16 mouse cellular contexts compared by ENCODE assay signal in genomic region chr1:36567818-36568603, GRCm38 (mm10). TPM values are rescaled to one million over a fixed set of nuclear protein-coding genes. Genes with fewer than 3 reads are reported as not detected.
DNase-seq lines count a peak whose midpoint lies in the region; ATAC-seq and TF ChIP-seq lines count a peak whose summit lies in the region.
"Had no signal": no experiment of that assay in that cellular context is flagged by ENCODE, and none has a peak within 500 bp of the region (broad histone marks: within the 10 kb centered on the region; RNA-seq: fewer than 3 reads in every experiment).

No protein-coding gene starts in this region.

- TF ChIP-seq CTCF in heart, adult 2 months (IDR thresholded peaks at IDR 0.05), result no peak

- intact Hi-C loops in heart, adult 2 months (cut with DNase I), result no loop called here
- intact Hi-C loops in heart, postnatal 10 days (cut with DNase I), result no loop called here

- no peak for ATAC-seq in limb, embryonic 14.5 days (ENCODE audit: low FRiP score, low read depth)
- ATAC-seq in hindbrain, embryonic 11.5 days (ENCODE audit: low FRiP score), result no peak
- ATAC-seq: inflammation-experienced regulatory T-cells, adult 6 months; liver, postnatal 0 days; midbrain, embryonic 16.5 days had no signal

- H3K9me3 ChIP-seq in limb, embryonic 14.5 days (ENCODE audit: control insufficient read depth, low read length), result no peaks in the 10 kb centered on the region
- H3K9me3 ChIP-seq in hindbrain, embryonic 11.5 days (ENCODE audit: control insufficient read depth, low read length), result no peaks in the 10 kb centered on the region
- H3K9me3 ChIP-seq: neural tube, embryonic 15.5 days had no signal

- peak overlapping the region; percentile 85 for H3K27ac ChIP-seq in heart, adult 2 months
- peak overlapping the region; percentile 90 for H3K27ac ChIP-seq in brown adipose tissue, adult 24 weeks (replicated peaks; ENCODE audit: low read depth, low read length)
- H3K27ac ChIP-seq in limb, embryonic 14.5 days (replicated peaks; ENCODE audit: low read depth, low read length), result no peak overlapping the region
- H3K27ac ChIP-seq in hindbrain, embryonic 11.5 days (ENCODE audit: low read depth, low read length), result no peak overlapping the region
- H3K27ac ChIP-seq: neural tube, embryonic 15.5 days had no signal

- TF ChIP-seq POLR2A in heart, adult 2 months (IDR thresholded peaks at IDR 0.05; ENCODE audit: insufficient read depth, low read depth, low read length), result no peak
- TF ChIP-seq POLR2A in limb, embryonic 14.5 days (IDR thresholded peaks at IDR 0.05; ENCODE audit: borderline replicate concordance, extremely low read depth, insufficient read depth, insufficient read length), result no peak

- no peak overlapping the region for H3K4me3 ChIP-seq in heart, adult 2 months
- no peak overlapping the region for H3K4me3 ChIP-seq in brown adipose tissue, adult 24 weeks (ENCODE audit: insufficient read depth, low read depth, low read length)
- H3K4me3 ChIP-seq in limb, embryonic 14.5 days (replicated peaks; ENCODE audit: low read length), result no peak overlapping the region
- H3K4me3 ChIP-seq in hindbrain, embryonic 11.5 days (ENCODE audit: low read depth, low read length), result no peak overlapping the region
- H3K4me3 ChIP-seq: neural tube, embryonic 15.5 days had no signal

- peaks cover 51% of the 10 kb centered on the region for H3K4me1 ChIP-seq in heart, adult 2 months (ENCODE audit: control insufficient read depth, insufficient read depth, low read length)
- peaks cover 61% of the 10 kb centered on the region for H3K4me1 ChIP-seq in brown adipose tissue, adult 24 weeks (ENCODE audit: control insufficient read depth, insufficient read depth, insufficient read length, low read length)
- H3K4me1 ChIP-seq in limb, embryonic 14.5 days (ENCODE audit: control insufficient read depth, insufficient read depth, low read length), result peaks cover 18% of the 10 kb centered on the region
- H3K4me1 ChIP-seq in hindbrain, embryonic 11.5 days (replicated peaks; ENCODE audit: control insufficient read depth, insufficient read depth, low read length), result 0 out of 2 replicates have a peak, but pooled peaks cover 4% of the 10 kb centered on the region

- peak in 1 of 2 experiments; percentile 37 for DNase-seq in heart, adult 2 months
- DNase-seq in heart, postnatal 10 days, result no peak
- DNase-seq in kidney, postnatal 10 days, result peak; percentile 54
- DNase-seq in kidney, postnatal 25 days, result no peak
- DNase-seq in limb, embryonic 14.5 days (ENCODE audit: low spot score), result no peak
- DNase-seq in left cerebral cortex, adult 9 months (ENCODE audit: low spot score in 2 of 2), result no peak
- DNase-seq in hindbrain, embryonic 11.5 days (ENCODE audit: low spot score), result no peak
- DNase-seq: gastrocnemius, postnatal 25 days; liver, postnatal 0 days; right cerebral cortex, postnatal 14 days had no signal

- no peaks in the 10 kb centered on the region for H3K27me3 ChIP-seq in heart, adult 2 months (ENCODE audit: control insufficient read depth, insufficient read depth, low read length)
- no peaks in the 10 kb centered on the region for H3K27me3 ChIP-seq in limb, embryonic 14.5 days (ENCODE audit: control insufficient read depth, insufficient read depth, low read length)
- no peaks in the 10 kb centered on the region for H3K27me3 ChIP-seq in hindbrain, embryonic 11.5 days (ENCODE audit: control insufficient read depth, insufficient read depth, low read length)
- H3K27me3 ChIP-seq: neural tube, embryonic 15.5 days had no signal

- H3K79me2 ChIP-seq in heart, adult 2 months (replicated peaks; ENCODE audit: control insufficient read depth, insufficient read depth, low read length), result no peaks in the 10 kb centered on the region

- TF ChIP-seq EP300 in heart, adult 2 months (IDR thresholded peaks at IDR 0.05; ENCODE audit: insufficient read depth, low read depth, low read length), result no peak

- no peak overlapping the region for H3K9ac ChIP-seq in heart, adult 2 months (ENCODE audit: low read depth, low read length)
- H3K9ac ChIP-seq in limb, embryonic 14.5 days (ENCODE audit: low read depth, low read length, severe bottlenecking), result 0 out of 2 replicates have a peak overlapping the region, but pooled peaks have one; percentile 9
- no peak overlapping the region for H3K9ac ChIP-seq in hindbrain, embryonic 11.5 days (ENCODE audit: low read depth, low read length)
- H3K9ac ChIP-seq: liver, postnatal 0 days; neural tube, embryonic 15.5 days had no signal

- no peaks in the 10 kb centered on the region for H3K36me3 ChIP-seq in heart, adult 2 months (ENCODE audit: control insufficient read depth, insufficient read depth, low read length)
- no peaks in the 10 kb centered on the region for H3K36me3 ChIP-seq in limb, embryonic 14.5 days (ENCODE audit: control insufficient read depth, insufficient read depth, low read length)
- no peaks in the 10 kb centered on the region for H3K36me3 ChIP-seq in hindbrain, embryonic 11.5 days (ENCODE audit: control insufficient read depth, insufficient read depth, low read length)
- H3K36me3 ChIP-seq: neural tube, embryonic 15.5 days had no signal

- H3K4me2 ChIP-seq in limb, embryonic 14.5 days (replicated peaks; ENCODE audit: low read depth, low read length, severe bottlenecking), result no peak overlapping the region
- H3K4me2 ChIP-seq in hindbrain, embryonic 11.5 days (replicated peaks; ENCODE audit: low read depth, low read length), result no peak overlapping the region
- H3K4me2 ChIP-seq: neural tube, embryonic 15.5 days had no signal

- WGBS in heart, adult 2 months, result 54% methylated on average over 21 of the region's 21 CpGs
- 44% methylated on average over 21 of the region's 21 CpGs for WGBS in limb, embryonic 14.5 days
- WGBS in hindbrain, embryonic 11.5 days, result 38% methylated on average over 21 of the region's 21 CpGs

RNA-seq across cellular contexts. Expression of gene Sema4c, which starts 9.9 kb away (rescaled TPM):
- total RNA-seq in heart, adult 2 months (2021), result 10 to 100 TPM; 10.6 to 11.1 TPM
- polyA plus RNA-seq in heart, adult 2 months (2012; rRNA removed), result 12.7 and 15.2 TPM in 2 replicates
- 10 to 100 TPM; 24.4 to 25.0 TPM for total RNA-seq in heart, postnatal 10 days (2021)
- 4.1 and 6.7 TPM in 2 replicates for polyA plus RNA-seq in brown adipose tissue, adult 24 weeks (2012; ENCODE audit: insufficient read depth, insufficient read length, missing spikeins)
- 45.9 and 48.5 TPM in 2 replicates for polyA plus RNA-seq in limb, embryonic 14.5 days (2012; rRNA removed)
- 2.0 and 4.0 TPM in 2 replicates for polyA plus RNA-seq in limb, embryonic 14.5 days (2014; fragmentation: Nextera tagmentation; extraction: Ambion mirVana)
- polyA plus RNA-seq in hindbrain, embryonic 11.5 days (2014; fragmentation: Nextera tagmentation; extraction: Ambion mirVana), result 4.3 and 5.9 TPM in 2 replicates

RNA-seq across cellular contexts. Expression of gene Ankrd39, which starts 20.8 kb away (rescaled TPM):
- 1 to 10 TPM; 6.2 to 6.3 TPM for total RNA-seq in heart, adult 2 months (2021)
- 11.1 TPM in 2 replicates for polyA plus RNA-seq in heart, adult 2 months (2012; rRNA removed)
- total RNA-seq in heart, postnatal 10 days (2021), result 10 to 100 TPM; 12.9 to 14.1 TPM
- polyA plus RNA-seq in brown adipose tissue, adult 24 weeks (2012; ENCODE audit: insufficient read depth, insufficient read length, missing spikeins), result 5.0 and 8.4 TPM in 2 replicates
- 22.4 and 26.2 TPM in 2 replicates for polyA plus RNA-seq in limb, embryonic 14.5 days (2012; rRNA removed)
- polyA plus RNA-seq in limb, embryonic 14.5 days (2014; fragmentation: Nextera tagmentation; extraction: Ambion mirVana), result 22.5 and 22.9 TPM in 2 replicates
- 12.8 and 13.1 TPM in 2 replicates for polyA plus RNA-seq in hindbrain, embryonic 11.5 days (2014; fragmentation: Nextera tagmentation; extraction: Ambion mirVana)

RNA-seq across cellular contexts. Expression of gene Gm42417, which starts 28.8 kb away (rescaled TPM):
- total RNA-seq in heart, adult 2 months (2021), result 100 to 1,000 TPM; 148 to 172 TPM
- polyA plus RNA-seq in heart, adult 2 months (2012; rRNA removed), result 0.09 TPM in 1 of 2 replicates, not detected in the other
- total RNA-seq in heart, postnatal 10 days (2021), result 100 to 1,000 TPM in 1 of 2 experiments, 10 to 100 TPM in 1; 90.6 to 123 TPM
- polyA plus RNA-seq in brown adipose tissue, adult 24 weeks (2012; ENCODE audit: insufficient read depth, insufficient read length, missing spikeins), result 4.1 and 7.8 TPM in 2 replicates
- 0.47 TPM in 1 of 2 replicates, not detected in the other for polyA plus RNA-seq in limb, embryonic 14.5 days (2012; rRNA removed)
- not detected in 2 replicates for polyA plus RNA-seq in limb, embryonic 14.5 days (2014; fragmentation: Nextera tagmentation; extraction: Ambion mirVana)
- not detected in 2 replicates for polyA plus RNA-seq in hindbrain, embryonic 11.5 days (2014; fragmentation: Nextera tagmentation; extraction: Ambion mirVana)
- total RNA-seq: left cerebral cortex, adult 8-10 months; MEL had no signal
- polyA plus RNA-seq: liver, postnatal 0 days had no signal

RNA-seq across cellular contexts. Expression of gene Ankrd23, which starts 31.3 kb away (rescaled TPM):
- total RNA-seq in heart, adult 2 months (2021), result 100 to 1,000 TPM; 310 to 338 TPM
- 397 and 412 TPM in 2 replicates for polyA plus RNA-seq in heart, adult 2 months (2012; rRNA removed)
- 100 to 1,000 TPM; 189 to 244 TPM for total RNA-seq in heart, postnatal 10 days (2021)
- 17.9 and 25.2 TPM in 2 replicates for polyA plus RNA-seq in brown adipose tissue, adult 24 weeks (2012; ENCODE audit: insufficient read depth, insufficient read length, missing spikeins)
- polyA plus RNA-seq in limb, embryonic 14.5 days (2012; rRNA removed), result 27.4 and 32.8 TPM in 2 replicates
- 9.9 and 11.6 TPM in 2 replicates for polyA plus RNA-seq in limb, embryonic 14.5 days (2014; fragmentation: Nextera tagmentation; extraction: Ambion mirVana)
- 6.1 and 6.8 TPM in 2 replicates for polyA plus RNA-seq in hindbrain, embryonic 11.5 days (2014; fragmentation: Nextera tagmentation; extraction: Ambion mirVana)

RNA-seq across cellular contexts. Expression of gene Cnnm3, which starts 56.3 kb away (rescaled TPM):
- total RNA-seq in heart, adult 2 months (2021), result 10 to 100 TPM; 11.1 to 15.1 TPM
- 14.1 and 15.6 TPM in 2 replicates for polyA plus RNA-seq in heart, adult 2 months (2012; rRNA removed)
- total RNA-seq in heart, postnatal 10 days (2021), result 10 to 100 TPM; 15.3 to 18.3 TPM
- polyA plus RNA-seq in brown adipose tissue, adult 24 weeks (2012; ENCODE audit: insufficient read depth, insufficient read length, missing spikeins), result 7.2 and 7.3 TPM in 2 replicates
- 22.5 and 25.9 TPM in 2 replicates for polyA plus RNA-seq in limb, embryonic 14.5 days (2012; rRNA removed)
- polyA plus RNA-seq in limb, embryonic 14.5 days (2014; fragmentation: Nextera tagmentation; extraction: Ambion mirVana), result 6.4 and 6.8 TPM in 2 replicates
- polyA plus RNA-seq in hindbrain, embryonic 11.5 days (2014; fragmentation: Nextera tagmentation; extraction: Ambion mirVana), result 3.9 and 7.9 TPM in 2 replicates

Comparison
In these comparisons a context has a peak if more than half of its experiments do, and no peak if none do; other contexts are left out.
1. H3K27ac ChIP-seq: peak in heart, adult 2 months (single experiment) and brown adipose tissue, adult 24 weeks (single experiment); none in limb, embryonic 14.5 days (single experiment) and hindbrain, embryonic 11.5 days (single experiment).